Mouse (Mus musculus): ENCODE measurements around the gene Ppp1r21. TPM values are rescaled to one million over a fixed set of nuclear protein-coding genes. Genes with fewer than 3 reads are reported as not detected.

The Ppp1r21 gene
- total RNA-seq, 2 experiments from 2014 or later = 9.4 to 15.6 TPM

GRCm38 (mm10) chr17:88613721-88614120 lies 83.8 kb downstream of the Ppp1r21 start:
- no peak for DNase-seq

- DNase-seq = no peak
Observed at GRCm38 (mm10) chr17:88614234-88614633, 84.3 kb downstream of the Ppp1r21 start.

GRCm38 (mm10) chr17:88614733-88615132 lies 84.8 kb downstream of the Ppp1r21 start:
- no peak for DNase-seq

- no peak for DNase-seq
Observed at GRCm38 (mm10) chr17:88615492-88616155, 85.7 kb downstream of the Ppp1r21 start.

- DNase-seq = no peak
Observed at GRCm38 (mm10) chr17:88620935-88621334, 91.0 kb downstream of the Ppp1r21 start.

- DNase-seq = no peak
Observed at GRCm38 (mm10) chr17:88621374-88621773, 91.5 kb downstream of the Ppp1r21 start.

GRCm38 (mm10) chr17:88622711-88623110 lies 92.8 kb downstream of the Ppp1r21 start:
- DNase-seq = no peak

GRCm38 (mm10) chr17:88624386-88624785 lies 94.5 kb downstream of the Ppp1r21 start:
- DNase-seq = no peak

- DNase-seq = no peak
Observed at GRCm38 (mm10) chr17:88625350-88625749, 95.4 kb downstream of the Ppp1r21 start.

GRCm38 (mm10) chr17:88625931-88626330 lies 96.0 kb downstream of the Ppp1r21 start:
- no peak for DNase-seq

- no peak for DNase-seq
Observed at GRCm38 (mm10) chr17:88626347-88626811, 96.5 kb downstream of the Ppp1r21 start.

GRCm38 (mm10) chr17:88627150-88627549 lies 97.2 kb downstream of the Ppp1r21 start:
- DNase-seq = no peak

- DNase-seq = peak; percentile 23
Observed at GRCm38 (mm10) chr17:88628676-88629380, 98.9 kb downstream of the Ppp1r21 start.

GRCm38 (mm10) chr17:88629381-88629759 lies 99.5 kb downstream of the Ppp1r21 start:
- DNase-seq = peak; percentile 32

- peak; percentile 29 for DNase-seq
Observed at GRCm38 (mm10) chr17:88629931-88630553, 100.1 kb downstream of the Ppp1r21 start.

- peak; percentile 37 for DNase-seq
Observed at GRCm38 (mm10) chr17:88630554-88630948, 100.6 kb downstream of the Ppp1r21 start.

- no peak for DNase-seq
Observed at GRCm38 (mm10) chr17:88632631-88633030, 102.7 kb downstream of the Ppp1r21 start.

GRCm38 (mm10) chr17:88636076-88636475 lies 106.2 kb downstream of the Ppp1r21 start:
- DNase-seq = no peak

GRCm38 (mm10) chr17:88636587-88636986 lies 106.7 kb downstream of the Ppp1r21 start:
- DNase-seq = no peak

Data from gastrocnemius, postnatal 10 days (tissue).